Mouse (Mus musculus) intestine, postnatal 0 days (tissue): Measurements from ENCODE around the gene Nmt1. TPM values are rescaled to one million over a fixed set of nuclear protein-coding genes. Genes with fewer than 3 reads are reported as not detected.

Experiments
- ATAC-seq: fragments of 200-750 bp; cut with Nextera tagmentation; 2 replicates; pipeline ENCODE4 v1.8.0; 2017; ENCODE audit warnings: mild to moderate bottlenecking, moderate TSS enrichment, moderate library complexity
- H3K27ac ChIP-seq: fragments of 300-500 bp; sonication (generic); 2 replicates; pipeline ENCODE4 v1.5.1; 2014; ENCODE audit warnings: mild to moderate bottlenecking, low read depth, low read length, moderate library complexity
- H3K27me3 ChIP-seq: fragments of 300-500 bp; sonication (generic); replicated peaks from 2 replicates; pipeline ENCODE4 v1.6.1; 2014; ENCODE audit warnings: low read length, mixed read lengths; ENCODE audit not compliant: control insufficient read depth, insufficient read depth
- H3K36me3 ChIP-seq: fragments of 300-500 bp; sonication (generic); 2 replicates; pipeline ENCODE4 v1.6.1; 2014; ENCODE audit warnings: mild to moderate bottlenecking, moderate library complexity; ENCODE audit not compliant: control insufficient read depth, insufficient read depth
- H3K4me1 ChIP-seq: fragments of 300-500 bp; sonication (generic); replicated peaks from 2 replicates; pipeline ENCODE4 v1.6.1; 2014; ENCODE audit warnings: antibody characterized with exemption, low read length, mixed read lengths; ENCODE audit not compliant: control insufficient read depth, insufficient read depth
- H3K4me2 ChIP-seq: fragments of 300-500 bp; sonication (generic); replicated peaks from 2 replicates; pipeline ENCODE4 v1.6.1; 2014; ENCODE audit warnings: low read depth, mild to moderate bottlenecking, moderate library complexity
- H3K4me3 ChIP-seq: fragments of 300-500 bp; sonication (generic); 2 replicates; pipeline ENCODE4 v1.5.1; 2014; ENCODE audit warnings: low read depth, low read length
- H3K9ac ChIP-seq: fragments of 300-500 bp; sonication (generic); 2 replicates; pipeline ENCODE4 v1.6.1; 2014; ENCODE audit warnings: mild to moderate bottlenecking, low read depth, low read length
- H3K9me3 ChIP-seq: fragments of 300-500 bp; sonication (generic); 2 replicates; pipeline ENCODE4 v1.6.1; 2016; ENCODE audit warnings: mixed run types; ENCODE audit not compliant: control insufficient read depth
- CTCF ChIP-seq: sonication (generic); IDR thresholded peaks from 2 replicates; pipeline ENCODE4 v1.5.1; 2016; ENCODE audit warnings: low read depth, mild to moderate bottlenecking, control low read depth, antibody characterized with exemption, moderate library complexity
- WGBS: fragments of 180-500 bp; shearing (Covaris S2); extraction: QIAGEN DNeasy Blood & Tissue Kit; methylation state at CpG from one replicate; pipeline ENCODE4 v1.1.7; 2014; 5-methylcytosine and 5-hydroxymethylcytosine counted together
- polyA plus RNA-seq: library from polyadenylated mRNA; unstranded; fragments of >200 nt; fragmentation: Nextera tagmentation; extraction: Ambion mirVana; gene quantifications from 2 replicates; pipeline ENCODE4 v1.2.1, GENCODE M21; 2015

Nmt1 gene
- polyA plus RNA-seq, 1 experiment from 2014 or later, result 58.4 TPM

GRCm38 (mm10) chr11:103033030-103033429, 5.0 kb downstream of the Nmt1 start:
- no peaks in the 10 kb centered on the region for H3K9me3 ChIP-seq
- peaks cover 4% of the 10 kb centered on the region; the same call in 1 of the 2 replicates for H3K4me1 ChIP-seq
- no peaks in the 10 kb centered on the region for H3K36me3 ChIP-seq
- ATAC-seq, result no peak
- H3K4me3 ChIP-seq, result no peak overlapping the region
- no peak overlapping the region for H3K4me2 ChIP-seq
- TF ChIP-seq CTCF, result no peak
- WGBS, result 77% methylated on average over 3 of the region's 3 CpGs
- H3K9ac ChIP-seq, result no peak overlapping the region
- H3K27ac ChIP-seq, result no peak overlapping the region
- no peaks in the 10 kb centered on the region for H3K27me3 ChIP-seq

GRCm38 (mm10) chr11:103035007-103035406, 7.0 kb downstream of the Nmt1 start:
- no peak overlapping the region for H3K27ac ChIP-seq
- no peak overlapping the region for H3K4me2 ChIP-seq
- 85% methylated on average over 6 of the region's 6 CpGs for WGBS
- H3K36me3 ChIP-seq, result no peaks in the 10 kb centered on the region
- TF ChIP-seq CTCF, result no peak
- H3K4me1 ChIP-seq, result no peaks in the 10 kb centered on the region
- ATAC-seq, result no peak
- no peak overlapping the region for H3K9ac ChIP-seq
- no peaks in the 10 kb centered on the region for H3K9me3 ChIP-seq
- no peaks in the 10 kb centered on the region for H3K27me3 ChIP-seq
- no peak overlapping the region for H3K4me3 ChIP-seq

- H3K27me3 ChIP-seq, result no peaks in the 10 kb centered on the region
- ATAC-seq, result no peak
- no peak overlapping the region for H3K4me2 ChIP-seq
- no peak for TF ChIP-seq CTCF
- H3K4me1 ChIP-seq, result no peaks in the 10 kb centered on the region
- H3K36me3 ChIP-seq, result no peaks in the 10 kb centered on the region
- H3K9ac ChIP-seq, result no peak overlapping the region
- no peak overlapping the region for H3K27ac ChIP-seq
- no peak overlapping the region for H3K4me3 ChIP-seq
- WGBS, result 81% methylated on average over 8 of the region's 8 CpGs
- no peaks in the 10 kb centered on the region for H3K9me3 ChIP-seq
Observed at GRCm38 (mm10) chr11:103036881-103037465, 9.0 kb downstream of the Nmt1 start.

- TF ChIP-seq CTCF, result no peak
- H3K27me3 ChIP-seq, result no peaks in the 10 kb centered on the region
- H3K9me3 ChIP-seq, result no peaks in the 10 kb centered on the region
- H3K4me3 ChIP-seq, result no peak overlapping the region
- no peaks in the 10 kb centered on the region for H3K4me1 ChIP-seq
- no peak overlapping the region for H3K4me2 ChIP-seq
- peaks cover under 1% of the 10 kb centered on the region; the same call in 1 of the 2 replicates for H3K36me3 ChIP-seq
- no peak for ATAC-seq
- WGBS, result 81% methylated on average over 6 of the region's 6 CpGs
- no peak overlapping the region for H3K27ac ChIP-seq
- no peak overlapping the region for H3K9ac ChIP-seq
Observed at GRCm38 (mm10) chr11:103038037-103038436, 10.0 kb downstream of the Nmt1 start.

- H3K9ac ChIP-seq, result no peak overlapping the region
- H3K9me3 ChIP-seq, result no peaks in the 10 kb centered on the region
- 75% methylated on average over 4 of the region's 4 CpGs for WGBS
- peaks cover 43% of the 10 kb centered on the region for H3K36me3 ChIP-seq
- H3K27ac ChIP-seq, result no peak overlapping the region
- ATAC-seq, result no peak
- peak; percentile 12; the same call in 1 of the 2 replicates for TF ChIP-seq CTCF
- no peaks in the 10 kb centered on the region for H3K27me3 ChIP-seq
- no peak overlapping the region for H3K4me2 ChIP-seq
- no peak overlapping the region for H3K4me3 ChIP-seq
- no peaks in the 10 kb centered on the region for H3K4me1 ChIP-seq
Observed at GRCm38 (mm10) chr11:103042828-103043227, 14.8 kb downstream of the Nmt1 start.

GRCm38 (mm10) chr11:103043982-103044381, 16.0 kb downstream of the Nmt1 start:
- Histone ChIP-seq H3K9me3 (no peaks in the 10 kb centered on the region), H3K36me3 (peaks cover 43% of the 10 kb centered on the region), H3K4me1 (no peaks in the 10 kb centered on the region), H3K27ac (no peak overlapping the region), H3K27me3 (no peaks in the 10 kb centered on the region), H3K4me2 (no peak overlapping the region), H3K4me3 (no peak overlapping the region), H3K9ac (no peak overlapping the region)
- 95% methylated on average over 3 of the region's 3 CpGs for WGBS
- no peak for TF ChIP-seq CTCF
- ATAC-seq, result no peak
